Mouse (Mus musculus): ENCODE measurements around the gene Gm20425.

DNA sequence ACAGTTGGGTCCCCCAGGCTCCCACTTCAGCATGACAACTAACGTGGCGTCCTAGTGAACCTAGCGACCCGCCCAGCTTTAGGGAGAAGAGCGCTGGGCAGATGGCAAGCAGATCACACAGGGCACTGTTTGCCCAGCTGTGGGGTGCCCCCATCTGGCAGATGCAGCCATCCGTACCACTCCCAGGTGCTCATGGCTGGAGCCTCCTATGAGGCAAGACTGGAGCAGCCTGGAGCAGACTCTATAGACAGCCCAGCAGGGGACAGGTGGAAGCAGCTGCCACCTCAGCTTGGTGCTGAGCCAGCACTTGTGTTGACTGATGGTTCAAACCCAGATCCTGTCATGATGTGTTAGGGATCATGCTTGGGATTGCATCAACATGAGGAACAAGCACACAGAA is 62.1 kb downstream of the Gm20425 start:
- TF ChIP-seq CTCF (IDR thresholded peaks at IDR 0.05; ENCODE audit: extremely low read depth, insufficient read length, insufficient replicate concordance, low read depth, low read length) = no peak
- TF ChIP-seq POLR2A (IDR thresholded peaks at IDR 0.05; ENCODE audit: low read depth, low read length) = no peak
